Mouse (Mus musculus) MEL (cell line): ENCODE results near the gene H1fnt.

Experiments
- CTCF ChIP-seq, 3 experiments: IDR thresholded peaks in 2 of 3; conservative IDR thresholded peaks in 1 of 3; 2 replicates each; pipeline ENCODE4 v1.5.1; 2011 to 2012; ENCODE audit warnings: low read length in 3 of 3, low read depth in 2 of 3, mild to moderate bottlenecking in 2 of 3, improper control_type of control experiment in 1 of 3, inconsistent platforms in 1 of 3, mixed read lengths in 1 of 3, moderate library complexity in 1 of 3; ENCODE audit not compliant: control insufficient read depth in 1 of 3, insufficient read depth in 1 of 3, poor library complexity in 1 of 3, severe bottlenecking in 1 of 3
- MAX ChIP-seq: IDR thresholded peaks from 2 replicates; pipeline ENCODE4 v1.6.1; 2011; ENCODE audit warnings: low read length, improper control_type of control experiment
- MAZ ChIP-seq: IDR thresholded peaks from 2 replicates; pipeline ENCODE4 v1.6.1; 2012; ENCODE audit warnings: low read depth, mild to moderate bottlenecking, inconsistent platforms, low read length, improper control_type of control experiment
- MXI1 ChIP-seq: IDR thresholded peaks from 2 replicates; pipeline ENCODE4 v1.6.1; 2011; ENCODE audit warnings: mild to moderate bottlenecking, low read depth, low read length, improper control_type of control experiment
- POLR2A ChIP-seq, 2 experiments: IDR thresholded peaks; 2 replicates each; pipeline ENCODE4 v1.6.1; 2011 to 2012; ENCODE audit warnings: low read length in 2 of 2, mild to moderate bottlenecking in 2 of 2, control low read depth in 1 of 2, improper control_type of control experiment in 1 of 2, low read depth in 1 of 2, moderate library complexity in 1 of 2; ENCODE audit not compliant: control insufficient read depth in 1 of 2, insufficient read depth in 1 of 2, poor library complexity in 1 of 2
- POLR2AphosphoS2 ChIP-seq: IDR thresholded peaks from 2 replicates; pipeline ENCODE4 v1.6.1; 2011; ENCODE audit warnings: low read length, improper control_type of control experiment
- SMC3 ChIP-seq: IDR thresholded peaks from 2 replicates; pipeline ENCODE4 v1.6.1; 2011; ENCODE audit warnings: low read depth, low read length, improper control_type of control experiment
- TAL1 ChIP-seq: IDR thresholded peaks from 2 replicates; pipeline ENCODE4 v1.6.1; 2012; ENCODE audit warnings: mild to moderate bottlenecking, inconsistent platforms, low read length, moderate library complexity, mixed read lengths
- USF1 ChIP-seq: IDR thresholded peaks from 2 replicates; pipeline ENCODE4 v1.6.1; 2014; ENCODE audit warnings: low read depth, mild to moderate bottlenecking, inconsistent platforms, low read length, improper control_type of control experiment, moderate library complexity
- ZC3H11A ChIP-seq: IDR thresholded peaks from 2 replicates; pipeline ENCODE4 v1.6.1; 2012; ENCODE audit warnings: low read depth, mild to moderate bottlenecking, inconsistent platforms, low read length, improper control_type of control experiment
- ZKSCAN1 ChIP-seq: IDR thresholded peaks from 2 replicates; pipeline ENCODE4 v1.6.1; 2012; ENCODE audit warnings: low read depth, mild to moderate bottlenecking, inconsistent platforms, low read length, improper control_type of control experiment, moderate library complexity
- ZNF384 ChIP-seq: IDR thresholded peaks from 2 replicates; pipeline ENCODE4 v1.6.1; 2012; ENCODE audit warnings: low read depth, mild to moderate bottlenecking, inconsistent platforms, low read length, improper control_type of control experiment

- no peak for TF ChIP-seq POLR2A (IDR thresholded peaks at IDR 0.05; ENCODE audit: control insufficient read depth in 1 of 2, insufficient read depth in 1 of 2, low read depth in 1 of 2, low read length in 2 of 2, poor library complexity in 1 of 2)
- TF ChIP-seq ZNF384, result no peak
- no peak for TF ChIP-seq MAX
- TF ChIP-seq CTCF (IDR thresholded peaks at IDR 0.05 in 2 of 3, conservative IDR thresholded peaks at IDR 0.05 in 1 of 3; ENCODE audit: control insufficient read depth in 1 of 3, insufficient read depth in 1 of 3, low read depth in 2 of 3, low read length in 3 of 3, poor library complexity in 1 of 3, severe bottlenecking in 1 of 3), result no peak
- TF ChIP-seq USF1, result no peak
- no peak for TF ChIP-seq TAL1
- no peak for TF ChIP-seq SMC3
- TF ChIP-seq ZC3H11A, result no peak
- no peak for TF ChIP-seq MXI1
- no peak for TF ChIP-seq ZKSCAN1
- no peak for TF ChIP-seq MAZ
- TF ChIP-seq POLR2AphosphoS2, result no peak
Observed at GRCm38 (mm10) chr15:98214130-98214529, 43.0 kb downstream of the H1fnt start.
